Mouse (Mus musculus) CD8-positive naive resting alpha-beta T cell, adult 2 months (primary cell): ENCODE data around the gene Trim44.

ENCODE experiments used
- DNase-seq, 2 experiments: peaks; one replicate each; pipeline ENCODE4 v3.0.0; 2022; ENCODE audit warnings: low read depth in 2 of 2, low spot score in 2 of 2

Gene Trim44

DNA sequence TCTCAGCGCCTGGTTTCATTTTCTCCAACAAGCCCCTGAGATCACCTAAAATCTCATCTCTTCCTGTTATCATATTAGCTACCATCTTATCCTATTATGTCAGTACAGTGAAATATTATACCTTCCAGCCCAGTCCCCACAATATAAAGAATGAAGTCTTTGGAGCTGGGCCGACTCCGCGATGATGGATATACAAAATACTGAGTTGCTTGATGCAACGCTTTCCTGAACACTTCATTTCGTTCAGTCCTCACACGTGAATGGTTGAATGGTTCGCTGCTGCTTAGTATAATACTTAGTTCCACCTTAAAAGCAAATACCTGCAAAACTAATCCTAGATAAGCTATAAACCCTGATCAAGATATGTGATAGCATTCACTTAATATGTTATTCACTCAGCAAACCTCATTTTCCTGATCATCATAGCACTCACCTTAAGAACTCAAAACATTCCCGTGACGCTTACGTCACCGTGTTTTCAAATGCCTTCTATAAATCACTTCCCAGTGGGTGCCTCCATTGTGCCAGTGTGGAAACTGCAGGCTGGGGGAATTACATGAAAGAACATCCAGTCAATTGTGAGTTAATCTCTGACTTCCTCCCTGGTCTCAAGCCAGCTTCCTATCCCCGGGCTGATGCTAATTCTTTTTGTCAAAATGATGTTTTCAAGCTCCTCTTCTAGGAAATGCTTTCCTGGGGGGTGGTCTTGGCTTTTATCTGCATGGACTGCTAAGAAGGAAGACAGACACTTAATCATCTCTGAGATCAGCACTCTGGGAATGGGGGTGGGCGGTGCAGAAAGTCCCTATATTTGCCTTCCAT, at the start of gene Trim44:
Trim44 (minus strand) TSS at position 466 of the 822 bp plus-strand sequence.
- no peak for DNase-seq

DNA sequence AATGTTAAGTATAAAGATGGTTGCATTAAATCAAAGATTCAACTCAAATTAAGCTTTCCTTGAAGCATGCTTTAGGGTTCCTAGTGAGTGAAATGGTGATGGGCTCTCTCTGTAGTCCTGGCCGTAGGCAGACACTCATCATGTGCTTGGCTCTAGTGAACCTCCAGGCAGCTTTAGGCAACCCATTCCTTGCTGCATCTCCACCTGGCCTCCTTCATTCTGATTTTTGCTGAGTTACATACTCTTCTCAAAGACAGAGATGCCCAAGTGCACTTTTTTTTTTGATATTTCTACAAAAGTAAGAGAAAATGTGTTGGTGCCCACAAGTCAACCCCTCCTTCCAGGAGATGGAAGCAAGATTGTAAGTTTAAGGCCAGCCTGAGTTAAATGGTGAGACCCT, 47.5 kb upstream of the Trim44 start:
- DNase-seq = no peak

DNA sequence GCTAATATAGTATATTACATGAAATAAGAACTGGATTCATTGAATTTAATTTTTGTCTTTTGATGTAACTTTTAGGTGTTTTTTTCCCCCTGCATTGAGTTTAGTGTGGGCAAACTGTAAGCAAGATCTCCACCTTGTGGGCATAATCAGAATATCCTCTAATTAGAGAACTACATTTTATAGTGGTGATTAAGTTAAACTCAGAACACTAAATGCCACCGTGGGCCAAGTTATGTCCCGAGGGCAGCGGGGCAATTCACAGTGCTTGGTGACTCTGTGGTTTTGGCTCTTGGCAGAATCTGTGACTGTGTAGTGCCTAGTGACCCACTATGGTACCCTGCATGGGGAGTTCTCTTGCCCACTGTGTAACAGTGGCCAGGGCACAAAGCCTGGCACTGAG, 45.8 kb upstream of the Trim44 start:
- peak in 1 of 2 experiments; percentile 11 for DNase-seq

DNA sequence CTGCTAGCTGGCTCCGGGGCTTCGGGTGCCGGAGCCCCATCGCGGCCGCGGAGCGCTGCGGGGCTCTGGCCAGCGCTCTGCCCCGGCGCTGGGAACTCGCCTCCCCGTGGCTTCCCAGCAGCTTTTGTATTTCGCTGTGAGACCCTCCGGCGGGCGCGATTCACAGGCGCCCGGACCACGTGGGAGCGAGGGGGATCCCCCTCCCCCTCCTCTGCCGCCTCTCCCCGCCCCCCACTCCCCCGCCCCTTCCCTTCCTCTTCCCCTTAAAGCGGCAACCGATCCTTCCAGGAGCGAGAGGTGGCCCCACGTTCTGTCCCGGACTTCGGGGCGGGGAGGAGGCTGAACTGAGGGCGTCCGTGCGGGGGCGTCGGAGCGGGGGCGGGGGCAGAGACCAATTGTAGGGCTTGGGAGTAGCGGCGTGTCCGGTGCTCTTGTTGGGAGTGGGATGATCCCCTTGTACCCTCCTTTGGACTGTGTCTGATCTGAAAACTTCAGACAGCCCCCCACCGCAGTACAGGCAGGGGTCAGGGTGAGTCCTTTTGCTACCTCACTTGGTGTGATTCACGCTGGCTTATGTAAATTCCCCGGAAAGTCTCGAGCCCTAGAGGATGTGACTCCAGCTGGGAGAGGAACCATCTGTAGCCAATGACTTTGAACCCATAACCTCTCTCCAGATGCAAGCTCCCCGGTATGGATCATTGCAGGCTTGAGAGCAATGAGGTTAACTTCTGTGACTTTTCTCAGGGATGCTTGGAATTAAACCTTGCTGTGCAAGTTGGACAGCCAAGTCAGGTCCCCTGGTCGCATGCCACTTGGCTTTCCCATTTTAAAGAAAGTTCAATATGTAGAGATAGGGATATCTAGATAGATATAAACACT, 44.3 kb upstream of the Trim44 start, which contains the start of gene Fjx1:
Fjx1 (minus strand) TSS at position 829 of the 879 bp plus-strand sequence.
- no peak for DNase-seq

DNA sequence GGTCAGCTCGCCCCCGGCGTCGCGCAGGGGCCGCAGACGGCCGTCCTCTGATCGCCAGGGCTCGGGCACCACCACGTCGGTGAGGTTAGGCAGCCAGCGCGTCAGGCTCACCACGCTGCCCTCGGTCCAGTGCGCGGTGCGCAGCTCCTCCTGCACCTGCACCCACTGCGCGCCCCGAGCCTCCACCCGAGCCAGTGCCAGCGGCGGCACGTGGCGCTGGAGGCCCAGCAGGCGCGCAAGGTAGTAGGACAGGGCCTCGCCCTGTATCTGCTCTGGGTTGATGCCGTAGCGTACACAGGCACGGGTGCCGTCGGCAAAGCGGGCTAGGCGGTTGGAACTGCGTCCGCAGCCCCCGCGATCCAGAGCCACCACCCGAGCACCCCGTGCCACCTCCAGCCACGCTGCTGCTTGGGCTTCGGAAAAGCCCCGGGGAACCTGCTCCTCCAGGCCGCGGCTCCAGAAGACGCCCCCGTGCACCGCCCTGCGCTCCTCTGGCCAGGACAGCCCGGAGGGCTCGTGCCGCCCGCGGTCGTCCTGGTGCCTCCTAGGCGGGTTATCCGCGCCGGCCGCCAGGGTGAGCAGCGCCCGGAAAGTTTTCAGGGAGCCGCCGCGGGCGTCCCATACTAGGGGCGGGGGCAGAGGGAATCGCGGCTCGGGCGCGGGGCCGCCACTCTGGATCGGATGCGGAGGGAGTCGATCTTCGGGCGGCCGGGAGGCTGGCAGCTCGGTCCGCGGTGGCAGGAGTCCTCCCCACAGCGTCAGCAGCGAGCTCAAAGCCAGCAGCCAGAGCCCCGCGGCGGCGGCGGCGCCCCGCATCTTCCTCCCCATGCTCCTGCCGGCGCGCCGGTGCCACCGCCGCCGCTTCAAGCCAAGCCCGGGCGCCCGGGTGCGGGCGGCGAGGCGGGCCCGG, 43.4 kb upstream of the Trim44 start:
- peak; percentile 2 to 6 for DNase-seq

DNA sequence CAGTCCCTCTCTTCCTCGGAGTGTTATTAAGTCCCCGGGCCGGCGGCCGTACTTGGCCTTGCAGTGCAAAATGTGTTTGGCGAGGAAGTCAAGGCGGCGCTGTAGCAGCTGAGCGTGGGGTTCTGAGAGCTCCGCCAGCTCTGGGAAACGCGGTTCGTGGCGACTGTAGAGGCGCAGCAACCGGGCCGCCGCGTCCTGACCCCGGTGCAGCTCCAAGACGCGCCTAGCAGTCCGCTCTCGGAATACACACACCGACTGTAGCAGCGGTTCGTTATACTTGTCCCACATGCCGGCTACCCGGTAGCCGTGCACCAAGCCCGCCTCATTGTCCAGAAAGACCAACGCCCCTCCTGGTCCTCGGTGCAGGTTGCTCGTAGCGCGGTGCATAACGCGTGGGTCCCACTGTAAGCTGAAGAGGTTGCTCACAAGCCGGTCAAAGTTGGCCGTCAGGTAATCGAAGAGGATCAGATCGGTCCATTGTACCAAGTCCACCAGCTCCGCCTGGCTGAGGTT, 42.7 kb upstream of the Trim44 start:
- no peak for DNase-seq

DNA sequence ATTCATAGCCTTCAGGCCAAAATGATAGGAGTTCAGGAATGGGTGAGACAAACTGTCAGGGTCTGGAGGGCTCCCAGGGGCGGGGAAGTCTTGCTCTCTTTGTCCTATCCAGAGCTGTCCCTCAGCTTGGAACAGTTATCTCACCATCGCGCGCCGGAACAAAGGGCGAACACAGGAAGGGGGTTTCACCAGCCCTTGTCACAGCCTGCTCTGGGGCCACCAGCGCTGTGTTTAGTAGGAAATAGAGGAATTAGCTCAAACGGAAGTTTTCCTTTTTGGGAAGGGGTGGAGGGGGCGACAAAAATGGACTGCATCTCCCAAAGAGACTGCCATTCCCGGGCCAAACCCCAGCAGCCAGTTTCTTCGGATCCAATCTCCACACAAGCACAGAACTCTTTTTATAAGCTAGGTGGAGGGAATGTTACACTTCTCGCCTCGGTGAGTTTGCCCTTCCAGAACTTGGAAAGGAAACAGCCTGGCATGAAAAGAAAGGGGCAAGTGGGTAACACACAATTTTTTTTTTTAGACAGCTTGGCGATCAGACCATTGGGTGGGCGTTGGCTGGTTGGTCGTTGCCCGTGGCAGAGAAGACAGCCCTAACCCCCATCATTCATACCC, 42.1 kb upstream of the Trim44 start:
- DNase-seq = no peak

DNA sequence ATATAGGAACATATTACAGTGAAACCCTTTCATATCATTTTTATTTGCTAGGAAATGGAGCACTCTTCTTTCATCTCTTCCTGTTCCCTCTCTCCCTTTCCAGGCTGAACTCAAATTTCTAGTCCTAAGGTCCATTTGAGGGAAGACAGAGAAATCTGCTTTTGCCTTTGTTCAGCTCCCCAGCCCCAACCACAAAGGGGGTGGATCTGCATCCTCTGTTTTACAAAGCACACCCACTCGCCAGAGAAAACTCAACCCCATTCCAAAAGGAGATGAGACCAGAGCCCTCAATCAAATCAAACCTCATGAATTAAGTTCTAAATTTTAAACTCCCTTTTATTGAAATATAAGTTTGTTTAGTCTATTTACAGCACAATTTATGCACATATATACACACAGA, 41.4 kb upstream of the Trim44 start:
- DNase-seq = no peak

DNA sequence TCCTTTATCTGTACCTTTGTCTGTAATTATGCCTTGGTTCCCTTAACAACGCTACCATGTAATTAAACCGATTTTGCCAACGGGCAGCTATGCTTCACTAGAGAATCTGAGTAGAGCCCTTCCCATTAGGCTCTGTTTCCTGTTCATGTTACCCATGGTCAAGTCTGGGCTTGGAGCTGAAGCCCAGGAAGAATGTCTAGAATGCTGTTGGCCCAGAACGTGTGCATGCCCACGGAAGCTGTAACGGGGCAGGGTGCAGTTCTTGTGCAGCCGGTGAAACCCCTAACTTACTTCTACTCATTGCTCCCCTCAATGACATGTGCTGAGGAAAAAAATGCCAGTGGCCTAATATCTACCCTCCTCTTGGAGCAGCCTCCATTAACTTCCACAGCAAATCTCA, 40.2 kb upstream of the Trim44 start:
- DNase-seq = no peak

DNA sequence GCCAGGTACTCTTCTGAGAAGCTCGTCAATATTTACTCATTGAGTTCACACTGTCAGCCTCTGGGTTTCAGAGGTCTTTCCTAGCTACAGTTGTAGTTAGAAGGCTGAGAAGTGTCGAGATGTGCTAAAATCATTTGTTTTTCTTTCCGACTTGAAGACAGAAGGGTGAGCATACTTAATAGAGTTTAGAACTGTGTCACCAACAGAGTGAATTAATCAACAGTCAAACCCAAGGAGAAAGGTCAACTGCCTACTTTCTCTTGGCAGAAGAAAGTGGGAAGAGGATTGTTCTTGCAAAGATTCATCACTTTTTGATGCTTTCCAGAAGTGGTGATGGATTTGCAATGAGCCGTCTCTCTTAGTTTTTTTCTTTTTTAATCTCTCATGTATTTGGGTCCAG, 39.2 kb upstream of the Trim44 start:
- no peak for DNase-seq

DNA sequence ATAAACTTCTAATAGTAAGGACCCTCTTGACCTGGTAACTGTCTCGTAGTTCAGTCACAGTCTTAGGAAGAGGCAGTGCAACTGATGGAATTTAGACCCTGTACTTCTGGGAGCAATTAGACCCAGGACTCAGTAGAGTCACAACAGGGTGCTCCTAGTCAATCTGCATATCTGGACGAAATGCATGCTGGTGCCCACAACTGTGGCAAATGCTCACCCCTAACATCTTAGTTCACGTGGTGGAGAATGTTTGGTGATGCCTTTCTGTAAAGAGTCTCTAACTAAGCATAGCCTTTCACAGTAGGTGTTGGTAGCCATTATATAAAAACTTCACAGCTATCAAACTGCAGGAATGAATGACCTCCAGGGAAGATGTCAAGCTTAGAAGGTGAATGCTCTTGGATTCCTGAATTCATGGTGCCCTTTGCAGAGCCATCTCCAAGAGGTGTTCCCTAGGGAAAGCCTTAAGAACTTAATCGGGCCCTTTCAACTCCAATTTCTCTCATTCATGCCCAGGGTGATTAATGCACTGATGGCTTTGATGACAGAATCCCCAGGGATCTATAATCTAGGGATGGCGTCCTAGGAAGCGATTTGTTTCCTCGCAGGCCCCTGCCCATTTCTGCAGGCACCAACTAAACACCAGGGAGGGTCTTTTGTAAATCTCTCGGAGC, 29.9 kb upstream of the Trim44 start:
- no peak for DNase-seq

DNA sequence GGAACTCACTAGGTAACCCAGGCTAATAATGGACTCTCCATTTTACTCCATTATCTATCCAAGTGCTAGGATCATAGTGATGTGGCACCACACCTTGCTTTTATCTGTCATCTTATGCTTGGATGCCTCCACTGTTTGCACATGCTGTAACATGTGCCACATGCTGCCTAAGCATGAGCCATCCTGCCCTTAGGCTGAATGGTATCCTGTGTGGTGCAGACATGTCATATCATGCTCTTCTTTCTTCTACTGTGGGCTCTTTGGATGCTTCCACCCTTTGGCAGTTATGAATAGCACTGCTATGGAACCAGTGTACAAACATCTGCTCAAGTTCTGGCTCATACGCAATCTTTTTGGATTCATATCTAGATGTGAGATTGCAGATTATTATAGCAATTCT, 26.3 kb upstream of the Trim44 start:
- DNase-seq = no peak

DNA sequence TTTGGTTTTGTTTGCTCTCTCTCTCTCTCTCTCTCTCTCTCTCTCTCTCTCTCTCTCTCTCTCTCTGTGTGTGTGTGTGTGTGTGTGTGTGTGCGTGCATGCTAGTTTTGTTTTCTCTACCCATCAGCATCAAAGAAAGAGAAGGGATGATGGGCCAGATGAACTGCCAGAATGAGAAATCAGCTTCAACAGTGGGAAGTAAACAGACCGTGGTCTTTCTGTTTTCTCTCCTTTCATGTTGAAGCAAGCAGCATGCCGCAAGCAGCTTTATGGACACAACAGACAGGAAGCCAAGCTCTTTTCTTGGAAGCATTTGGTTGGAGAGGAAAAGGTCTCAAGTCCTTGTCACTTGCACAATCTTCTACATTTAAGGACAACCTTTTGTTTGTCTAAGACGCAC, 23.5 kb upstream of the Trim44 start:
- no peak for DNase-seq

DNA sequence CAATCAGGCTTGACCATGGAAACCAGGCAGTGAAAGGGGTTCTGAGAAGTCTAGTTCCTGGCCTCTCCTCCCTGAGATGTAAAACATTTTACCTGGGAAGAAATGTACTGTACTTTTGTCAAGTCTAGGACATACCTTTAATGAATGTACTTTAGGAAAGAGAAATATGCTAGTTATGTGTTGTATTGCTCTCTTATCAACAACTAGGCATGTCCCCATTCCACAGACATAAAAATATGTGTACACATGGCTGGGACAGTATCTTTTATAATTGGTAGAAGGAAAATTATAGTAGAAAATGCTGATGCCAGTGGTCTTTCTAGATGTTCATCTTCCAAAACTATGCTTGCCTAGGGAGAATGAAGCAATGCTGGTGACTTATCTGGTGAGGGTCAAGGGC, 20.3 kb upstream of the Trim44 start:
- DNase-seq = no peak

DNA sequence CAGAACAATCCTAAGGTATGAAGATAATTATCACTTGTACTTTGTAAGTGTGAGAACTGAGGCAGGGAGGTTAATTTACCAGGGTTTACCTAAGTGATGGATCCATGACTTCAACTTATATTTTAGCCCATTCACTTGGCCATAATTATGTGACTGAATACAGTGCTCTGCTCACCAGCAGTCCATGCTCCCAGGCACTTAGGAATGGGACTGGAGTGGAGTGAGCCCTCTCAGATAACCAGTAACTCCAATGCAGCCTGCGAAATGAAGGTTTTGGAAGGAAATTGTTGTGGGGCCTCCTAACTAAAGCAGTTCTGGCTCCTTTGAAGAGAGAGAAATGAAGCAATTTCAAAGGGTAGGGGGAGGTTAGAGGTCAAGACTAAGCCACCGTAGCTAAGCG, 18.8 kb upstream of the Trim44 start:
- DNase-seq = no peak

DNA sequence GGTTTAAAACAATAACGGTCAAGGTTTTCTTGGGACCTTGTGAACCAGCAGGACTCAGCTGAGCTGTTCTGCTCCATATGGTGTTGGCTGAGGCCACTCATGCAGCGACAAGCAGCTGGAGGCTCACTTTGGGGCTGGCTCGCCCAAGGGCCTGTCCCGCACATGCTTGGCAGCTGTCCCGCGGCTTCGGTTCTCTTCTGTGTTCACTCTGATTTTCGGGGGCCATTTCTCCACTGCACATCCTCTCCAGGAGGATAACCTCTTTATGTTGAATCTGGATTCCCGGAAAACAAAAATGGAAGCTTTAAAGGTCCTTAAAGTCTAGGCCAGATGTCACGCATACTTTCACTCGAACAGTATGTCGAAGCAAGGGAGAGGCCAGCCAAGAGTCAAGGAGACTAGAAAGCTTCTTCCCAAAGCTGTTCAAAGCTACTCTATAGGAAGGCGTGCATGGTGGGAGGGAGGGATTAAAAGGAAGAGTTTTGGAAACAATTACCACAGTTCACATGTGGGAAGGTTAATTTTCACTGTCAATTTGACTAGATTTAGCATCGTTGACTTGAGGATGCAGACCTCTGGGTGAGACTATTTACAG, 8.6 kb upstream of the Trim44 start:
- no peak for DNase-seq

DNA sequence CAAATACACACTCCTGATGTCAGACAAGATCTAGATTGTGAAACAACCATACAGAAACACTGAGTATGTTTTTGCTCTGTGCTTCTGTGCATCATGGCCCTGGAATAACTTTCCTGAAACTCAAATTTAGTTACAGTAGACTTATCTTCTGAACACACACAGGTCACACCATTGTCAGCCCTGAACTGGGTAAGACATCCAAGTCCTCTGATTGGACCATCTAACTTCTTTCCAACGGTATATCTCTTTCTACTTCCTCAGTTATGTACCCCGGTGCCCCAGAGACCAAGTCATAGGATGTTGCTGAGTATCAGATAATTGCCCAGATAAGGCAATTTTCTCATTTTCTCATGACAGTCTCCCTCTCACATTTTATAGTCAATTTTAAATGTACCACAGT, 5.1 kb upstream of the Trim44 start:
- no peak for DNase-seq

DNA sequence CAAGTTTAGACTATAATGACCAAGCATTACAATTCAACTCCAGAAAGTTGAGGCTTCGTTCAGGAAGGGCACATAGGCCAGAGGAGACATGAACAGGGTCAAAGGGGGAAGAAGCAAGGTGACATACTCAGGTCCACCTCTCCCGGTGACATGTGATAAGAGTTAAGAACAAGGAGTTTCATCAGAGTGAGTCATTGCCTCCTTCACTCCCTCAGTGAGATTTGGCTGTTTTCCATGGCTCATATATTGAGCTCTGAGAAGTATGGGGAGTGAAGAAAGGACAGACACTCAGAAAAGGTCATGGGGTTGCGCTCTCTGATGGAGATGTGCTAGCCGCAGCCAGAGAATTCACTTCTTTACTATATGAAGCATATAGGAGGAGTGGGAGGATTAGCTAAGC, 3.0 kb upstream of the Trim44 start:
- DNase-seq = no peak

DNA sequence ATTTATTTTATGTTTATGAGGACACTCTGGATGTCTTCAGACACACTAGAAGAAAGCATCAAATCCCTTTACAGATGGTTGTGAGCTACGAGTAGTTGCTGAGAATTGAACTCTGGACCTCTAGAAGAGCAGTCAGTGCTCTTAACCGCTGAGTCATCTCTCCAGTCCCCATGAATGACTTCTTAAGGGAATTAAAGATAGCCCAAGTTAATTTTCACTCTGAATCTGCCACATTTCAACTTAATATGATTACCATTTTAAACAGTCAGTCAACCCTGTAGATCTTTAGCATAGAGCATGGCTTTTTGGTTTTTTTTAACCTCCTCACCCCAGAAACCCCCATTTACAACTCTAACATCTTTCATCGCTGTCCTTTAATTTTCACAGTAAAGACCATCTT, 2.1 kb upstream of the Trim44 start:
- no peak for DNase-seq
